Mouse (Mus musculus) myocyte (in vitro differentiated cells): ENCODE data around the gene Sox6. TPM values are rescaled to one million over a fixed set of nuclear protein-coding genes. Genes with fewer than 3 reads are reported as not detected.

Experiments used
- H3K27me3 ChIP-seq: one replicate; pipeline ENCODE4 v1.6.1; 2011; ENCODE audit not compliant: control insufficient read depth, insufficient read depth, insufficient read length
- H3K36me3 ChIP-seq: one replicate; pipeline ENCODE4 v1.6.1; 2011; ENCODE audit not compliant: control insufficient read depth, insufficient read depth
- H3K4me2 ChIP-seq: one replicate; pipeline ENCODE4 v1.6.1; 2011; ENCODE audit warnings: low read depth, control low read depth
- H3K4me3 ChIP-seq: one replicate; pipeline ENCODE4 v1.5.1; 2011; ENCODE audit warnings: mild to moderate bottlenecking, control low read depth, moderate library complexity
- H3K79me2 ChIP-seq: one replicate; pipeline ENCODE4 v1.6.1; 2011; ENCODE audit not compliant: control insufficient read depth, insufficient read depth
- H3ac ChIP-seq: one replicate; pipeline ENCODE4 v1.6.1; 2011; ENCODE audit not compliant: control insufficient read depth, insufficient read length
- CEBPB ChIP-seq: IDR thresholded peaks from 2 replicates; pipeline ENCODE4 v1.6.1; 2011; ENCODE audit warnings: mild to moderate bottlenecking, moderate library complexity; ENCODE audit not compliant: poor library complexity, insufficient read depth, severe bottlenecking
- E2F4 ChIP-seq: IDR thresholded peaks from one replicate; pipeline ENCODE4 v1.6.1; 2011; ENCODE audit warnings: mild to moderate bottlenecking, control low read depth, moderate library complexity; ENCODE audit not compliant: insufficient read depth
- MAX ChIP-seq: IDR thresholded peaks from one replicate; pipeline ENCODE4 v1.6.1; 2011; ENCODE audit warnings: low read depth, mild to moderate bottlenecking, control low read depth
- MYOD1 ChIP-seq, 3 experiments: IDR thresholded peaks; one replicate each; pipeline ENCODE4 v1.6.1; 2011; ENCODE audit warnings: control low read depth in 2 of 3, low read depth in 2 of 3, mild to moderate bottlenecking in 2 of 3, moderate library complexity in 1 of 3; ENCODE audit not compliant: insufficient read length in 2 of 3, control insufficient read depth in 1 of 3
- MYOG ChIP-seq, 3 experiments: IDR thresholded peaks; one replicate each; pipeline ENCODE4 v1.6.1; 2011; ENCODE audit warnings: control low read depth in 2 of 3, low read depth in 2 of 3, mild to moderate bottlenecking in 2 of 3; ENCODE audit not compliant: insufficient read length in 2 of 3, control insufficient read depth in 1 of 3, insufficient read depth in 1 of 3
- POLR2A ChIP-seq: IDR thresholded peaks from one replicate; pipeline ENCODE4 v1.6.1; 2011; ENCODE audit warnings: low read depth, mild to moderate bottlenecking, control low read depth, moderate library complexity; ENCODE audit not compliant: insufficient read length
- POLR2AphosphoS2 ChIP-seq: IDR thresholded peaks from one replicate; pipeline ENCODE4 v1.6.1; 2011; ENCODE audit warnings: low read depth, control low read depth; ENCODE audit not compliant: insufficient read length
- REST ChIP-seq: IDR thresholded peaks from one replicate; pipeline ENCODE4 v1.6.1; 2011; ENCODE audit warnings: mild to moderate bottlenecking, control low read depth, moderate library complexity; ENCODE audit not compliant: insufficient read depth, insufficient read length
- SRF ChIP-seq: IDR thresholded peaks from one replicate; pipeline ENCODE4 v1.6.1; 2011; ENCODE audit warnings: low read depth; ENCODE audit not compliant: control insufficient read depth, insufficient read length
- TCF12 ChIP-seq: IDR thresholded peaks from one replicate; pipeline ENCODE4 v1.6.1; 2011; ENCODE audit warnings: mild to moderate bottlenecking, control low read depth; ENCODE audit not compliant: poor library complexity, insufficient read depth, severe bottlenecking
- TCF3 ChIP-seq: IDR thresholded peaks from one replicate; pipeline ENCODE4 v1.6.1; 2011; ENCODE audit warnings: low read depth, control low read depth; ENCODE audit not compliant: insufficient read length
- USF1 ChIP-seq: IDR thresholded peaks from one replicate; pipeline ENCODE4 v1.6.1; 2011; ENCODE audit warnings: low read depth, mild to moderate bottlenecking, control low read depth, moderate library complexity
- polyA plus RNA-seq: library from polyadenylated mRNA; unstranded; fragments of >200 nt; fragmentation: generic; extraction: Trizol; gene quantifications from one replicate; pipeline ENCODE4 v1.2.1, GENCODE M21; 2012; ENCODE audit warnings: missing spikeins

Gene Sox6
- polyA plus RNA-seq, 1 experiment, result 0.11 TPM

DNA sequence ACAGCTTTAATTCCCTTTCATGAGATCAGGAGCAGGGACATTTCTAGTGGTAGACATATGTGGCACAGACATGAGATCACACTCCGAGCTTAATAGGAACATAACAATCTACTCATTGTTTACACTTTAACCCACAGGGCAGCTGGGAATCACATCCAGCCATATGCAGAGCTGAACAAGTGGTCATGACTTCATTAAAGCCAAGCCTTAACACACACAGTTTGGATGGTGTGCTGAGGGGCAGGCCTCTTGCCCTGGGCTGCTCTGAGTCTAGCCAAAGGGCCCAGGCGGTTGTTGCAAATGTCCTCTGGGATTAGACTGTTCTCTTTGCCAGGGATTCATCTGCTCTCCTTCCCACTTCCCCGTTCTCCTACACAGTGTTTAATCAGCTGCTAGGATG lies 204.9 kb downstream of the Sox6 start:
- H3K4me2 ChIP-seq, result no peak overlapping the region
- no peak overlapping the region for H3K4me3 ChIP-seq
- H3ac ChIP-seq, result no peak overlapping the region
- H3K27me3 ChIP-seq, result no peaks in the 10 kb centered on the region
- no peak for TF ChIP-seq POLR2AphosphoS2
- TF ChIP-seq MYOG (IDR thresholded peaks at IDR 0.05; ENCODE audit: control insufficient read depth in 1 of 3, insufficient read depth in 1 of 3, insufficient read length in 2 of 3, low read depth in 2 of 3), result peak in 1 of 3 experiments; percentile 5
- H3K79me2 ChIP-seq, result no peaks in the 10 kb centered on the region
- H3K36me3 ChIP-seq, result no peaks in the 10 kb centered on the region

DNA sequence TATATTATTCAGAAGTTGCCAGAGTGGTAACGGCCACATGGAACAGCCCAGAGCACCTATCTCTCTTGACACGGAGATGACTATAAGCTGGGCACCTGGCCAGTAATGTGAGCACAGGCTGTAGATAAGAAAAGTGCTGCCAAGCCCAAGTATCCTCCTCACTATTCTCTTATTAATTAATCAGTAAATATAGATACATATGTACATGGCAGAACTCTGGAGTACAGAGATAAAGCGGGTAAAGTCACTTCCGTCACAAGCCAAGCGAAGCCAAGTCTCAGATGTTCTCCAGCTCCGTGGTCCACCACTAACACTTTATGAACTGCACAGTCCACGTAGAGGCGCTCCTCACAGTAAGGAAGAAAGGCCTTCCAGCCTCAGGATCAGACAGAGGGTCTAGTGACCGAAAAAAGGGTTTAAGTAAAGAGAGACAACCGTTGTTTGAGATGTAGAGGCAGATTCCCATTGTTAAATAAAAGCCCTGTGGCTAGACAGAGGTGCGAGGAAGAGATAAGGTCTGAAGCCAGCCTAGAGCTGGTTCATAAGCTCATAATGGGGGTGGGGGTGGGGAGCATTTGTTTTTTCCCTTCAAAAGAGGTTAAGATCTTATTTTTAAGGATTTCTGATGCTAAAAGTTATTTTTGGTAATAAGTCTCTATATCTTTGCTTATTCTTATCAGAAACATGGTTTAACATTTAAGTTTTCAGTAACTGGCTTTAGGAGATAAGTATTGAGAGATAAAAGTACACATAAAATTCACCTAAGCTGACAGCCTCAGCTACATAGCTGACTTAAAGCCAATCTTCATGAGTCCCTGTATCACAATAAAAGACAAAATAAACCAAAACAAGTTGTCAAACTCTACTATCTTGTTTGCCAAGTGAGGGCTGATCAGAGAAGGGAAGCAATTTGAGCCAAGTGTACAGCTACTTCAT lies 207.4 kb downstream of the Sox6 start:
- TF ChIP-seq SRF (no peak), E2F4 (no peak), POLR2AphosphoS2 (no peak), MYOG (IDR thresholded peaks at IDR 0.05; ENCODE audit: control insufficient read depth in 1 of 3, insufficient read depth in 1 of 3, insufficient read length in 2 of 3, low read depth in 2 of 3) (no peak), POLR2A (no peak), TCF12 (no peak), MAX (no peak), TCF3 (no peak), MYOD1 (IDR thresholded peaks at IDR 0.05; ENCODE audit: control insufficient read depth in 1 of 3, insufficient read length in 2 of 3, low read depth in 2 of 3) (no peak), USF1 (no peak), REST (no peak)
- Histone ChIP-seq H3K27me3 (no peaks in the 10 kb centered on the region), H3K4me2 (no peak overlapping the region)

DNA sequence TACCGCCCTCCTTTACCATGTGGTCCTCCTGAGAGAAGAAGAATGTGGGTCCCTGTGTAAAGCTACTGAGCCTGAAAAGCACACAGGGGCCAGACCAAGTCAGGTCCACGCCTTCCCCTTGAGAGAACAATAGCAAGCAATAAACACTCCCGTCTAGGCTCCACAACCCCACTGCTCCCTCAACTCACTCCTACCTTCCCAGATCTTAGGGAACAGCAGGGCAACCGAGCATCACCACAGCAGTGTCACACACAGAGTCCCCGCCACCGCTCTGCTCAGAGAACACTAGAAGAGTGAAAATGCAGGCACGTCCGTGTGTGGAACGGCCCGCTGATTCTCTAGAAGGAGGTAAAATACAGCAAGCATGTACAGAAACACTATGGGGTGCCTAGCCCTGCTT lies 208.2 kb downstream of the Sox6 start:
- H3K79me2 ChIP-seq, result no peaks in the 10 kb centered on the region
- no peak for TF ChIP-seq POLR2A
- TF ChIP-seq MYOG (IDR thresholded peaks at IDR 0.05; ENCODE audit: control insufficient read depth in 1 of 3, insufficient read depth in 1 of 3, insufficient read length in 2 of 3, low read depth in 2 of 3), result no peak
- TF ChIP-seq E2F4, result no peak
- H3K4me2 ChIP-seq, result no peak overlapping the region
- no peaks in the 10 kb centered on the region for H3K27me3 ChIP-seq
- no peak overlapping the region for H3K4me3 ChIP-seq
- H3K36me3 ChIP-seq, result no peaks in the 10 kb centered on the region
- H3ac ChIP-seq, result no peak overlapping the region

More for the DNA sequence above, 207.4 kb downstream of the Sox6 start:
- Histone ChIP-seq H3K79me2 (no peaks in the 10 kb centered on the region), H3ac (no peak overlapping the region), H3K36me3 (no peaks in the 10 kb centered on the region), H3K4me3 (no peak overlapping the region)

DNA sequence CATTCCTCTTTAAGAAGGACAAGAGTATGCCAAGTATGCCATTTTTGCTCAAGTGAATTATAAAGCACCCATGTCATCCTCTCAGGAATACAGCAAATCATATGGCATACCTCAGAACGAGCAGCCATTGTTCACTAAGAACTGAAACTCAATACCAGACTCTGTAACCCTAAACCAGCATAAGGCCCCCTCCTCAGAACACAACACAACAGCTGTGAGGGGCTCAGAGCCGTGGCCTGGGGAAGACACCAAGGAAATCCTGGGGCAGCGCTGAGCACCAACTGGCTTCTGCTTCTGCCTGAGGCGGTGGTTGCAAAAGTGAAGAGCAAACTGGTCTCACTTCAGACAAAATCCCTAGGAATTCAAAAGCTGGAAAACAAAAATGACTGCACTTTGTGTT lies 208.8 kb downstream of the Sox6 start:
- Histone ChIP-seq H3K79me2 (no peaks in the 10 kb centered on the region), H3K36me3 (no peaks in the 10 kb centered on the region), H3K27me3 (no peaks in the 10 kb centered on the region), H3K4me3 (no peak overlapping the region), H3ac (no peak overlapping the region), H3K4me2 (no peak overlapping the region)
- TF ChIP-seq MYOG (IDR thresholded peaks at IDR 0.05; ENCODE audit: control insufficient read depth in 1 of 3, insufficient read depth in 1 of 3, insufficient read length in 2 of 3, low read depth in 2 of 3) (peak in 1 of 3 experiments; percentile 14), MAX (no peak)

DNA sequence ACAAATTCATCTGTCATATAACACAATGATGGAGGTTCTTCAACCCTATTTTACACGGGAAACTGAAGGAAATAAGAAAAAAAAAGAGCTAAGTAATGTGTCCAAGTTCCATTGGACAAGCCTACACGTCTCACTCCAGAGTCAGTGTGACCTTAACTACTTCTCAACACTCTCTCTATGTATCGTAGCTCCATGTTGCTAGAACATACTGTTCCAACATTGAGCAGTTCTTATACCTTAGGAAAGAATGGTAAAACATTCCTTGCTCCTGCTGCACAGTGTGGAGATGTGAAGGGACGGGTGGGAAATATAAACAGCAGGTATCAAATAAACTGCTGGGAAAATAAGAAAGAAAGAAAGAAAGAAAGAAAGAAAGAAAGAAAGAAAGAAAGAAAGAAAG lies 209.3 kb downstream of the Sox6 start:
- H3K79me2 ChIP-seq, result no peaks in the 10 kb centered on the region
- no peak overlapping the region for H3K4me2 ChIP-seq
- H3K36me3 ChIP-seq, result no peaks in the 10 kb centered on the region
- H3K4me3 ChIP-seq, result no peak overlapping the region
- no peak overlapping the region for H3ac ChIP-seq
- H3K27me3 ChIP-seq, result no peaks in the 10 kb centered on the region
- TF ChIP-seq E2F4 (no peak), POLR2AphosphoS2 (no peak), MAX (no peak), POLR2A (no peak), SRF (no peak), TCF3 (no peak)

DNA sequence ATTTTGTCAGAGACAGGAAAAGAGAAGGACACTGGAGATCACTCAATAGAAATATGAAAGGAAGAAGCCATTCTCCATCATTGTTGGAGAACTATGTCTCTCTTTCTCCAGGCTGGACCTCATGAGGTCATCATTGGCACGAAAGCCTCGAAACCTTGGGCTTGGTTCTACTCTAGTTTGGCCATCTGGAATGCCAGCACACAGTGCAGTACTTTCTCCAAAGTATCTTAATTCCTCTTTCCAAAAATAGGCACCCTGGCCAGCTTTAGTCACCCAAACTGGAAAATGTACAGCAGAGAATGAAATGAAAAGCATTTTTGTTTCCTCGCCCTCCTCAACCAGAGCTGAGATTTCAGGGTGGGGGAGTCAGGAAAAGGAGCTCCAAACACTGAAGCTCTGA lies 213.3 kb downstream of the Sox6 start:
- TF ChIP-seq MYOD1 (IDR thresholded peaks at IDR 0.05; ENCODE audit: control insufficient read depth in 1 of 3, insufficient read length in 2 of 3, low read depth in 2 of 3), result no peak
- no peak for TF ChIP-seq POLR2AphosphoS2
- TF ChIP-seq CEBPB, result no peak
- TF ChIP-seq TCF12, result no peak
- no peak for TF ChIP-seq USF1
- no peak for TF ChIP-seq MYOG (IDR thresholded peaks at IDR 0.05; ENCODE audit: control insufficient read depth in 1 of 3, insufficient read depth in 1 of 3, insufficient read length in 2 of 3, low read depth in 2 of 3)
- no peak for TF ChIP-seq TCF3
- TF ChIP-seq E2F4, result no peak
- TF ChIP-seq MAX, result no peak
- no peak for TF ChIP-seq SRF
- TF ChIP-seq REST, result no peak
- no peak for TF ChIP-seq POLR2A
- no peaks in the 10 kb centered on the region for H3K36me3 ChIP-seq
- no peak overlapping the region for H3K4me2 ChIP-seq
- no peak overlapping the region for H3K4me3 ChIP-seq
- no peaks in the 10 kb centered on the region for H3K79me2 ChIP-seq
- H3ac ChIP-seq, result no peak overlapping the region
- H3K27me3 ChIP-seq, result no peaks in the 10 kb centered on the region
